Mouse (Mus musculus) left cerebral cortex, adult 8-10 months (tissue): ENCODE results near the gene Slc22a5. TPM values are rescaled to one million over a fixed set of nuclear protein-coding genes. Genes with fewer than 3 reads are reported as not detected.
"Not testable (repeated sequence)": the region's sequence is repeated elsewhere in the genome, so short reads cannot be mapped to it uniquely, and the experiment has no call there.

Experiments used
- DNase-seq, 2 experiments: peaks; one replicate each; pipeline ENCODE4 v3.0.0; 2022; ENCODE audit warnings: low spot score in 2 of 2
- total RNA-seq, 4 experiments: library from RNA; stranded (reverse); gene quantifications; 2 replicates each; pipeline ENCODE4 v1.2.4; 2022

Gene Slc22a5
- total RNA-seq, 4 experiments from 2014 or later: 8.9 to 14.0 (median 9.9) TPM

DNA sequence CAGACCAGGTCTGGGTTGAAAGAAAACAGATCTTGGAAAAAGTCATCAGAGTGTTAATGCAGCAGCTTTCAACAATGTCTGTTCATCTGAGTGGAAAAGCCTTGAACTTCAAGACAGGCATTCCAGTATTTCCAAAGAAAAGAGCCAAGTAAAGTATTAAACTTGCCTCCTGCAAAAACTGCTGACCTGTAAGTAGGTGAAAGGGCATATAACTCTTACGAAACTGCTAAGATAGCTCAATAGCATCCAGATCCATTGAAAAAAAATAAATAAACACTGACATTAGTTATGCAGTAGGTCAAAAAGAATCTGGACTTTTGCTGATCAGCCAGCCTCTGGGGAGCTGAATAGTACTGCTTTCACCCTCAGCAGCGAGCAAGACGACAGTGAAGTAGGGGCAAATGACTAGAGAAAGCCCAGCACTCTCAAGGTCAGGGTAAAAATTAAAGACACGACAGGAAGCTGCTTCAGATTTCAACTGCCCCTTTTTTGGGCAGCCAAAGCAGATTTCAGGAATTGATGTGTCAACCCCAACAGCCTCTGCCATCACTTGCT lies 2.3 kb downstream of the Slc22a5 start:
- no peak for DNase-seq

GRCm38 (mm10) chr11:53888242-53888641 lies 3.2 kb downstream of the Slc22a5 start:
- no peak for DNase-seq

DNA sequence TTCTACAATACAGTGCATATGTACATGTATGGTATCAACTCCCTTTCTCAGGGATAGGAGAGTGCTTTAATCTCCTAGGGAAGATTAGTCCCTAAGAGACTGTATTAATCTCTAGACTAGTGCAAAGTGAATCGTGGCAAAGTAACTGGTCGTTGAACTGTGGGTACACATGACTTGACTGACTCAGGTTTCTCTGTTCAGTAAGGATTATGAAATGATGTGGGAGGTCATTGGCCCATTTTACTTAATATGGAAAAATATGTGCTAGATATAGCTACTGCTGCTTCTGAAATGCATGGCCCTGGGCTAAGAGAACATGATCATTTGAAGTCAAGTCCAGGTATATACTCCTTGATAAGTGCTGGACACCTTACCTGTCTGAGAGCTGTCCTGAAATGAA lies 8.2 kb downstream of the Slc22a5 start:
- DNase-seq: no peak

DNA sequence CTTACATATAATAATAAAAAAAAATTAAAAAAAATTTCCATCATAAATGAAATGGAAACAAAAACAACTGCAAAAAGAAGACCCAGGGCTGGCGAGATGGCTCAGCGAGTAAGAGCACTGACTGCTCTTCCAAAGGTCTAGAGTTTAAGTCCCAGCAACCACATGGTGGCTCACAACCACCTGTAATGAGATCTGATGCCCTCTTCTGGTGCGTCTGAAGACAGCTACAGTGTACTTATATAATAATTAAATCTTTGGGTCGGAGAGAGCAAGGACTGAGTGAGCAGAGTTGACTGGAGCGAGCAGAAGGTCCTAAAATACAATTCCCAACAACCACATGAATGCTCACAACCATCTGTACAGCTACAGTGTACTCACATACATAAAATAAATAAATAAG lies 13.4 kb downstream of the Slc22a5 start:
- not testable (repeated sequence) for DNase-seq

DNA sequence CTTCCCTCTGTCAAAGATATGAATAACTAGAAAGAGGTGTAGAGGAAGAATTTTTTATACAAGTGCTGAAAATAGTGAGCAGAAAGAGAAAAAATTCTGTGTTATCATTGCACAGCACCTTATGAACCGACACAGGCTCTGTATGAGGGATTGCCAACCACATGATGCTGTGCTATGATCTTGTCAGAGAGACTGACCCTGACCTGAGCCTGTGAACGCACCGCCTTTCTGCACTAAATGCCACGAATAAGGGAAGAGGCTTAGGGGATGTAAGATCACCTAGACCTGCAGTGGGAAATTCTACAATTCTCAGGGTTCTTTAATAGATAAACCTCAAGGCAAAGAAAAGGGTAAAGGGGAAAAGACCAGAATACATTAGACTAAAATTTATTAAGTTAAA lies 15.0 kb downstream of the Slc22a5 start:
- DNase-seq: no peak

GRCm38 (mm10) chr11:53874706-53875105 lies 16.8 kb downstream of the Slc22a5 start:
- no peak for DNase-seq

GRCm38 (mm10) chr11:53873909-53874704 lies 17.4 kb downstream of the Slc22a5 start:
- not testable (repeated sequence) for DNase-seq

- no peak for DNase-seq
Observed at GRCm38 (mm10) chr11:53871786-53872507, 19.5 kb downstream of the Slc22a5 start.

DNA sequence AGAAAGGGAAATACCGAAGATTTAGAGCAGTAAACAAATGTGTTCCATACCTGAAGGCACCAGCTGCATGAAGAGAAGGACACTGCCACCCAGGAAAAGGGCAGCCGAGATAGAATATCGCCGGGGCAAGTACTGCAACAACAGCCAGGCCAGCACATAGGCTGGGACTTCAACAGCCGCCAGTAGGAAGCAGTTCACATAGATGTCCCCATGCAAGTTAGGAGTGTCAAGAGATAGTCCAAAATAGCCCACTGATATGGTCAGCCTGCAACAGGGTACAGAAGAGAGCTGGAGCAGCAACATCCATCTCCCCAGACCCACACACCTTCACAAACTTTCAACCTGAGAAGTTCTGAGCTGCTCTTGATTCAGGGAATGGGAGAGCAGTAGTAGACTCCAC lies 22.3 kb downstream of the Slc22a5 start:
- DNase-seq: no peak

GRCm38 (mm10) chr11:53868323-53868722 lies 23.1 kb downstream of the Slc22a5 start:
- not testable (repeated sequence) for DNase-seq

GRCm38 (mm10) chr11:53864724-53865310 lies 26.6 kb downstream of the Slc22a5 start:
- not testable (repeated sequence) for DNase-seq

- DNase-seq: not testable (repeated sequence)
Observed at GRCm38 (mm10) chr11:53860944-53861343, 30.5 kb downstream of the Slc22a5 start.

DNA sequence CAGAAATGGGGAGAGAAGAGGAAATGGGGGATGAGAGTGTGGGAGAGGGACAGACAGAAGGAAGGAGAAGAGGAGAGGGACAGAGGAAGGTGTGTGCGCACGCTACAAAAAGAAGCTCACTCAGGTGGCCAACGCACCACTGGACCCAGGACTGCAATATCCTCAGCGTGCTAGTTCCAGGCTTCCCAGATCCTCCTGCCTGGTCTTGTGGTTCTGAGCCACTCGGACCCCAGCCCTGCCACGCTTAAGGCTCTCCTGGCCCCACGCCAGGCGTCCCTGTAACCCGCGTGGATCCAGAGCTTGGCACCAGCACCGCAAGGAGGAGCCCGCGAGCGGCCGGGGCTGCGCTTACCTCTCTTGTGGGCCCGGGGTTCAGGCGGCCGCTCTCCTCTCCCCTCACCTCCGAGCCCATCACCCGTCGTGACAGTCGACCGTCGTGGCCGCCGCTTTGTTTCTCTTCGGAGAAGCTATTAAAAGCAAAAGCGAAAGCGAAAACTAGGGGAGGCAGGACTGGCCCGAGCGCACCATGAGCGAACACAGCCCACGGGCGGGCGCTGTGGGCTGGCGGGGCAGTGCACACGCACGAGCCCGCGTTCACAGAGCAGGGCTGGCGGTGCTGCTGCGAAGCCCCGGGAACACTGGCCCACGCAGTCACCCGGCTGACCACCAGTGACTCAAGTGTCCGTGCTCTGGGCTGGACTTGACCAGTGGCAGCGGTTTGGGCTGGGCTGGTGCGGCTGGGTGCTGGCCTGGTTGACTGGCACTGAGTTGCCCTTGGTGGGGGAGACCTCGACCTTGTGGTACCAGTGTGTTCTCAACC lies 32.5 kb downstream of the Slc22a5 start, which contains the start of gene Gm12216:
TSS of gene Gm12216 (minus strand) at position 496 of the 820 bp plus-strand sequence.
- not testable (repeated sequence) for DNase-seq

- DNase-seq: no peak
Observed at GRCm38 (mm10) chr11:53858058-53858760, 33.3 kb downstream of the Slc22a5 start.

GRCm38 (mm10) chr11:53853665-53854064 lies 37.8 kb downstream of the Slc22a5 start:
- DNase-seq: no peak

DNA sequence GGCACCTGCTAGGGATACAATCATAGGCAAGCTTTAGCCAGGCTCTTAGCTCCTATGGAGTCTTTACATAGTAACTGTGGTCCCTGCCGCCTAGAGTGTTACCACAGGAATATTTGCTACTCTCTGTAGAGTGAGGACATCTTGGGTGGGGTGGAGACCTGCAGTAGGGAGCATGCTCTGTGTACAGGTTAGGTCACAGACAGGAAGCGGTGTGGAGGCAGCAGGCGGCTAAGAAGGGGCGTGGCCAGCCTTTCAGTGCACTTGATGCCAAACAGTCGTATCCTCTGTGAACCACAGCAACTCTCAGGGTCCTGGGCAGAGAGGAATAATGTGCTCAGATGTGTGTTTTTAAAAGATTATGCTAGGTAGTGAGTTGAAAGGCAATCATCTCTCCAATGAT lies 39.7 kb downstream of the Slc22a5 start:
- no peak for DNase-seq

- peak; percentile 38 to 57 for DNase-seq
Observed at GRCm38 (mm10) chr11:53849588-53850320, 41.7 kb downstream of the Slc22a5 start.

DNA sequence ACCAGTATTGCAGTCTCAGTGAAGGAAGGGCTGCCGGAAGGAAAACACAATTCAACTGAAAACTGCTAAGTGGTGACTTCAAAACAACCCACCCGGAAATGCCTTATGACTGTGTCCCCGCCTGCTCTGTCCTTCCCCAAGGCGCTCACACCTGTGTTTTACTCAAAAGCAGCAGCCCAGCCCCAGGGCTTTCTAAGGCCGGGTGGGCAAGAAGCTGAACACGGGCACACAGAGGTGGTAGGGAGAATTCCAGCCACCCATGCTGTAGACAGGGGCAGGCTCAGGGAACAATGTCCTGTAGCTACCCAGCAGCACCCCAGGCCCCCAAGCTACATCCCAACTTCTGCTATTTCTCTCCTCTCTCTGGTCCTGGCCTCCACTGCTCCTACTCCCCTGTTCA lies 45.8 kb downstream of the Slc22a5 start:
- DNase-seq: no peak

DNA sequence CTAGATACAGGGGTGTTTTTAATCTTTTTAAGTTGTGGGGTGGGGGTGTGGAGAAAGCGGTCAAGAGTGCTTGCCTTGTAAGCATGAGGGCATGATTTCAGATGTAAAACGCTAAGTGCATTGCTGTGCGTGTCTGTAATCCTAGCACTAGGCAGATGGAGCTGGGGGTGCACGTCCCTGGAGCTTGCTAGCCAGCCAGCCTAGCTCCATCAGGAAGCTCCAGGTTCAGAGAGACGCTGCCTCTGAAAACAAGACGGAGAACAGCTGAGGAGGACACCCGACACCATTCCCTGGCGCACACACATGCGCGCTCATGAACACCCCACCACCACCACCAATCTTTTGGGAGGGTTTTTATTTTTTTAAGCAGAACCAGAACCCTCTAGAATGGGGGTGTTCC lies 48.4 kb downstream of the Slc22a5 start:
- peak in 1 of 2 experiments; percentile 38 for DNase-seq

DNA sequence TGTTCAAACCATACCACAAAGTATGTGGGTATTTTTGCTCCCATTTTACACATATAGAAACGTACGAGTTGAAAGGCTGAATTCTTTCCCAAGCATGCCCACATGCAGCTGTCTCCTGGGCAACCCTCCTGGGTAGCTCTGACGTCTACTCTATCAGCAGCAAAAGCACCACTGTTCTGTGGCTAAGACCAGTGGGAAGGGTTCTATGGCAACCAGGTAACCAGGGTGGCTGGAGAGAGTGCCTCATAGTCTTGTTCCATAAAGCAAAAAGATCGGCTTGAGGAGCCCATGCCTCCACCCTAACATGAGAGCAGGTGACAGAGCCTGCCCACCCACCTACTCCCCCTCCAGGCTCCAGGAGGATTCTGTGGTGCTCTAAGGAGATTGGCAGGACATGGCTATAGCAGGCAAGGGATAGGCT lies 49.3 kb downstream of the Slc22a5 start:
- peak in 1 of 2 experiments; percentile 80 for DNase-seq
